Comparison of ENCODE assay signal across 7 mouse cellular contexts in genomic region chr1:62722526-62722925, GRCm38 (mm10). TPM values are rescaled to one million over a fixed set of nuclear protein-coding genes. Genes with fewer than 3 reads are reported as not detected.
DNase-seq lines count a peak whose midpoint lies in the region; ATAC-seq lines count a peak whose summit lies in the region.

No protein-coding gene starts in this region.

- ATAC-seq in CD4-positive, CD25-positive, alpha-beta regulatory T cell, adult 4 months = peak; percentile 37

- peak; percentile 35 for DNase-seq in kidney, postnatal 10 days
- DNase-seq in kidney, adult 9 months = no peak
- DNase-seq in adipocyte (ENCODE audit: low spot score) = peak; percentile 48
- peak; percentile 68 for DNase-seq in naive thymus-derived CD4-positive, alpha-beta T cell, adult 2 months (ENCODE audit: low read depth)
- no peak for DNase-seq in frontal cortex, postnatal 10 days (ENCODE audit: low spot score in 2 of 2)
- DNase-seq in cerebellum, postnatal 4 days (ENCODE audit: low spot score in 2 of 2) = no peak

RNA-seq across cellular contexts. Expression of gene Nrp2, which starts 19.4 kb away (rescaled TPM):
- under 1 TPM; 0.38 to 0.61 TPM for polyA plus RNA-seq in CD4-positive, CD25-positive, alpha-beta regulatory T cell, adult 4 months (2017; shearing (Covaris generic))

Comparison
In these comparisons a context has a peak if more than half of its experiments do, and no peak if none do; other contexts are left out.
1. DNase-seq: peak in kidney, postnatal 10 days (single experiment), adipocyte (single experiment) and naive thymus-derived CD4-positive, alpha-beta T cell, adult 2 months (single experiment); none in kidney, adult 9 months (single experiment), frontal cortex, postnatal 10 days (0 of 2) and cerebellum, postnatal 4 days (0 of 2).